Mouse (Mus musculus) midbrain, embryonic 16.5 days (tissue): ENCODE measurements around the gene Luzp1. TPM values are rescaled to one million over a fixed set of nuclear protein-coding genes. Genes with fewer than 3 reads are reported as not detected.

Experiments
- ATAC-seq: fragments of 200-750 bp; cut with Nextera tagmentation; 2 replicates; pipeline ENCODE4 v1.8.0; 2017; ENCODE audit warnings: moderate TSS enrichment
- H3K27ac ChIP-seq: fragments of 300-500 bp; sonication (generic); 2 replicates; pipeline ENCODE4 v1.5.1; 2014; ENCODE audit warnings: mild to moderate bottlenecking, low read length, mixed read lengths
- H3K27me3 ChIP-seq: fragments of 300-500 bp; sonication (generic); 2 replicates; pipeline ENCODE4 v1.6.1; 2014; ENCODE audit warnings: low read depth, low read length, mixed read lengths; ENCODE audit not compliant: control insufficient read depth, insufficient read depth
- H3K36me3 ChIP-seq: fragments of 300-500 bp; sonication (generic); 2 replicates; pipeline ENCODE4 v1.6.1; 2014; ENCODE audit warnings: mild to moderate bottlenecking, low read length, moderate library complexity, mixed read lengths; ENCODE audit not compliant: control insufficient read depth, insufficient read depth
- H3K4me1 ChIP-seq: fragments of 300-500 bp; sonication (generic); 2 replicates; pipeline ENCODE4 v1.6.1; 2014; ENCODE audit warnings: mild to moderate bottlenecking, low read length, mixed read lengths; ENCODE audit not compliant: control insufficient read depth, insufficient read depth
- H3K4me2 ChIP-seq: fragments of 300-500 bp; sonication (generic); 2 replicates; pipeline ENCODE4 v1.6.1; 2014; ENCODE audit warnings: mild to moderate bottlenecking, low read length, mixed read lengths
- H3K4me3 ChIP-seq: fragments of 300-500 bp; sonication (generic); 2 replicates; pipeline ENCODE4 v1.5.1; 2014; ENCODE audit warnings: low read depth, mild to moderate bottlenecking, low read length, moderate library complexity, mixed read lengths
- H3K9ac ChIP-seq: fragments of 300-500 bp; sonication (generic); 2 replicates; pipeline ENCODE4 v1.6.1; 2014; ENCODE audit warnings: low read depth, low read length, mixed read lengths
- H3K9me3 ChIP-seq: fragments of 300-500 bp; sonication (generic); replicated peaks from 2 replicates; pipeline ENCODE4 v1.6.1; 2014; ENCODE audit warnings: mild to moderate bottlenecking, low read length, mixed read lengths; ENCODE audit not compliant: control insufficient read depth, poor library complexity, severe bottlenecking
- WGBS: fragments of 180-500 bp; shearing (Covaris S2); extraction: QIAGEN DNeasy Blood & Tissue Kit; methylation state at CpG from one replicate; pipeline ENCODE4 v1.1.7; 2014; 5-methylcytosine and 5-hydroxymethylcytosine counted together
- polyA plus RNA-seq: library from polyadenylated mRNA; unstranded; fragments of >200 nt; fragmentation: Nextera tagmentation; extraction: Ambion mirVana; gene quantifications from 2 replicates; pipeline ENCODE4 v1.2.1, GENCODE M21; 2015

The Luzp1 gene
- 40.8 and 46.7 TPM in 2 replicates for polyA plus RNA-seq

- ATAC-seq, result peak; percentile 91
- H3K27ac ChIP-seq, result peak within 1 kb of the TSS; percentile 93
- peaks cover 12% of the 10 kb centered on the region for H3K4me1 ChIP-seq
- H3K27me3 ChIP-seq, result peaks cover 5% of the 10 kb centered on the region
- no peaks in the 10 kb centered on the region for H3K9me3 ChIP-seq
- peak within 1 kb of the TSS; percentile 63 for H3K4me3 ChIP-seq
- 2% methylated on average over 34 of the region's 36 CpGs for WGBS
- H3K9ac ChIP-seq, result peak within 1 kb of the TSS; percentile 88
- peak within 1 kb of the TSS; percentile 56 for H3K4me2 ChIP-seq
- no peaks in the 10 kb centered on the region for H3K36me3 ChIP-seq
Measured at GRCm38 (mm10) chr4:136469371-136469903, at the start of gene Luzp1. Gene Luzp1, plus strand, starts transcription at chr4:136469761.

- Histone ChIP-seq H3K27me3 (peaks cover 9% of the 10 kb centered on the region), H3K4me3 (peak within 1 kb of the TSS; percentile 55), H3K9me3 (no peaks in the 10 kb centered on the region), H3K9ac (peak within 1 kb of the TSS; percentile 64), H3K36me3 (no peaks in the 10 kb centered on the region), H3K4me2 (peak within 1 kb of the TSS; percentile 95), H3K27ac (no peak within 1 kb of the TSS), H3K4me1 (peaks cover 9% of the 10 kb centered on the region; the same call in 1 of the 2 replicates)
- 71% methylated on average over 9 of the region's 9 CpGs for WGBS
- ATAC-seq, result no peak
Measured at GRCm38 (mm10) chr4:136423224-136423623, 46.3 kb upstream of the Luzp1 start, which contains the start of gene Htr1d. Gene Htr1d, plus strand, starts transcription at chr4:136423524.

GRCm38 (mm10) chr4:136424120-136424999, 45.2 kb upstream of the Luzp1 start:
- no peak for ATAC-seq
- H3K4me3 ChIP-seq, result peak overlapping the region; percentile 55
- no peaks in the 10 kb centered on the region for H3K9me3 ChIP-seq
- peaks cover 9% of the 10 kb centered on the region; the same call in 1 of the 2 replicates for H3K4me1 ChIP-seq
- 2% methylated on average over 63 of the region's 70 CpGs for WGBS
- H3K36me3 ChIP-seq, result no peaks in the 10 kb centered on the region
- H3K27ac ChIP-seq, result no peak overlapping the region
- H3K4me2 ChIP-seq, result peak overlapping the region; percentile 95
- peaks cover 9% of the 10 kb centered on the region for H3K27me3 ChIP-seq
- peak overlapping the region; percentile 64 for H3K9ac ChIP-seq

- no peak overlapping the region; the same call in 1 of the 2 replicates for H3K9ac ChIP-seq
- H3K4me1 ChIP-seq, result peaks cover 9% of the 10 kb centered on the region; the same call in 1 of the 2 replicates
- H3K9me3 ChIP-seq, result no peaks in the 10 kb centered on the region
- no peaks in the 10 kb centered on the region for H3K36me3 ChIP-seq
- peaks cover 9% of the 10 kb centered on the region for H3K27me3 ChIP-seq
- peak overlapping the region; percentile 55 for H3K4me3 ChIP-seq
- H3K4me2 ChIP-seq, result peak overlapping the region; percentile 95
- H3K27ac ChIP-seq, result no peak overlapping the region
- ATAC-seq, result no peak
- WGBS, result 2% methylated on average over 15 of the region's 15 CpGs
Measured at GRCm38 (mm10) chr4:136425000-136425288, 44.6 kb upstream of the Luzp1 start.

GRCm38 (mm10) chr4:136430609-136431375, 38.8 kb upstream of the Luzp1 start:
- H3K27me3 ChIP-seq, result no peaks in the 10 kb centered on the region
- H3K4me3 ChIP-seq, result no peak overlapping the region
- no peaks in the 10 kb centered on the region for H3K9me3 ChIP-seq
- H3K4me2 ChIP-seq, result no peak overlapping the region
- ATAC-seq, result no peak
- H3K36me3 ChIP-seq, result no peaks in the 10 kb centered on the region
- no peak overlapping the region for H3K27ac ChIP-seq
- peaks cover 5% of the 10 kb centered on the region; the same call in 1 of the 2 replicates for H3K4me1 ChIP-seq
- WGBS, result 21% methylated on average over 11 of the region's 11 CpGs
- 0 out of 2 replicates have a peak overlapping the region, but pooled peaks have one; percentile 16 for H3K9ac ChIP-seq

GRCm38 (mm10) chr4:136431376-136431693, 38.2 kb upstream of the Luzp1 start:
- Histone ChIP-seq H3K4me2 (no peak overlapping the region), H3K27me3 (no peaks in the 10 kb centered on the region), H3K9me3 (no peaks in the 10 kb centered on the region), H3K36me3 (no peaks in the 10 kb centered on the region), H3K9ac (0 out of 2 replicates have a peak overlapping the region, but pooled peaks have one; percentile 16), H3K4me1 (peaks cover 5% of the 10 kb centered on the region; the same call in 1 of the 2 replicates), H3K4me3 (no peak overlapping the region), H3K27ac (no peak overlapping the region)
- no peak for ATAC-seq
- 3% methylated on average over 3 of the region's 3 CpGs for WGBS

- H3K9ac ChIP-seq, result no peak overlapping the region
- no peaks in the 10 kb centered on the region for H3K27me3 ChIP-seq
- no peak overlapping the region for H3K4me2 ChIP-seq
- H3K9me3 ChIP-seq, result no peaks in the 10 kb centered on the region
- H3K4me1 ChIP-seq, result peaks cover 5% of the 10 kb centered on the region; the same call in 1 of the 2 replicates
- no peaks in the 10 kb centered on the region for H3K36me3 ChIP-seq
- H3K4me3 ChIP-seq, result no peak overlapping the region
- 94% methylated on average over 4 of the region's 4 CpGs for WGBS
- ATAC-seq, result no peak
- no peak overlapping the region for H3K27ac ChIP-seq
Measured at GRCm38 (mm10) chr4:136434029-136434428, 35.5 kb upstream of the Luzp1 start.

GRCm38 (mm10) chr4:136439106-136439505, 30.5 kb upstream of the Luzp1 start:
- H3K4me3 ChIP-seq, result no peak overlapping the region
- no peak for ATAC-seq
- no peak overlapping the region for H3K27ac ChIP-seq
- H3K27me3 ChIP-seq, result no peaks in the 10 kb centered on the region
- H3K36me3 ChIP-seq, result no peaks in the 10 kb centered on the region
- H3K9ac ChIP-seq, result no peak overlapping the region
- 56% methylated on average over 4 of the region's 4 CpGs for WGBS
- H3K4me2 ChIP-seq, result no peak overlapping the region
- H3K9me3 ChIP-seq, result no peaks in the 10 kb centered on the region
- no peaks in the 10 kb centered on the region for H3K4me1 ChIP-seq
